Mouse (Mus musculus) limb, embryonic 11.5 days (tissue): ENCODE results near the gene St6galnac4. TPM values are rescaled to one million over a fixed set of nuclear protein-coding genes. Genes with fewer than 3 reads are reported as not detected.
A peak's percentile ranks its signal among the peaks of the same experiment; 100 is the strongest.

Experiments used
- ATAC-seq: fragments of 200-750 bp; cut with Nextera tagmentation; 2 replicates; pipeline ENCODE4 v1.8.0; 2017; ENCODE audit warnings: low read depth; ENCODE audit not compliant: insufficient number of reproducible peaks, low FRiP score, low TSS enrichment
- DNase-seq: peaks from one replicate; pipeline ENCODE4 v3.0.0-alpha.2; 2015; ENCODE audit warnings: low spot score
- H3K27ac ChIP-seq: fragments of 300-500 bp; sonication (generic); replicated peaks from 2 replicates; pipeline ENCODE4 v1.5.1; 2014; ENCODE audit warnings: low read depth, mild to moderate bottlenecking, low read length
- H3K27me3 ChIP-seq: fragments of 300-500 bp; sonication (generic); 2 replicates; pipeline ENCODE4 v1.6.1; 2014; ENCODE audit warnings: mild to moderate bottlenecking, low read length, mixed read lengths; ENCODE audit not compliant: control insufficient read depth, insufficient read depth
- H3K36me3 ChIP-seq: fragments of 300-500 bp; sonication (generic); 2 replicates; pipeline ENCODE4 v1.6.1; 2014; ENCODE audit warnings: mild to moderate bottlenecking, low read length, moderate library complexity, mixed read lengths; ENCODE audit not compliant: control insufficient read depth, insufficient read depth
- H3K4me1 ChIP-seq: fragments of 300-500 bp; sonication (generic); 2 replicates; pipeline ENCODE4 v1.6.1; 2014; ENCODE audit warnings: low read length, mixed read lengths; ENCODE audit not compliant: control insufficient read depth, insufficient read depth
- H3K4me2 ChIP-seq: fragments of 300-500 bp; sonication (generic); 2 replicates; pipeline ENCODE4 v1.6.1; 2014; ENCODE audit warnings: low read depth, mild to moderate bottlenecking, moderate library complexity; ENCODE audit not compliant: severe bottlenecking
- H3K4me3 ChIP-seq: fragments of 300-500 bp; sonication (generic); 2 replicates; pipeline ENCODE4 v1.5.1; 2014; ENCODE audit warnings: low read depth, low read length
- H3K9ac ChIP-seq: fragments of 300-500 bp; sonication (generic); 2 replicates; pipeline ENCODE4 v1.6.1; 2014; ENCODE audit warnings: mild to moderate bottlenecking, low read length
- H3K9me3 ChIP-seq: fragments of 300-500 bp; sonication (generic); 2 replicates; pipeline ENCODE4 v1.6.1; 2016; ENCODE audit warnings: low read length; ENCODE audit not compliant: control insufficient read depth
- WGBS: fragments of 180-500 bp; shearing (Covaris S2); extraction: QIAGEN DNeasy Blood & Tissue Kit; methylation state at CpG from one replicate; pipeline ENCODE4 v1.1.7; 2014; 5-methylcytosine and 5-hydroxymethylcytosine counted together
- polyA plus RNA-seq: library from polyadenylated mRNA; unstranded; fragments of >200 nt; fragmentation: Nextera tagmentation; extraction: Ambion mirVana; gene quantifications from 2 replicates; pipeline ENCODE4 v1.2.1, GENCODE M21; 2014

St6galnac4 gene
- polyA plus RNA-seq, 1 experiment from 2014 or later: 21.2 TPM

DNA sequence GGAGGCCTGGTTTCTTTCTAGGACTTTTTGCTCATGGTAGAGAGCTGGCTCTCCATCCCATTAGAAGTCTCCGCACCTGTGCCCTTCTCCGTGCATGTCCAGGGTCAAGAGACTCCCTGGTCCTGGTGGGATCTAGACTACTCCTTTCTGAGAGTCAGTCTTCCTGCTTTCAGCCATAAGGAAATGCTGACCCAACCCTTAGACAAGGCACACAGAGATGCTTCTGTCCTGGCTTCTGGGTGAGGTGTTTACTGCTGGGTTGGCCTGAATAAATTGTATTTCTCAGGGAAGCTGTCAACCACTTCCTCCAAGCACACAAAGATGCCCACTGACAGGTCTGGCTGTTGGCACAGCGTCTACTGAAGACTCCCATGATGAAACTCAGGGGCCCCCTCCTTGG is 12.5 kb downstream of the St6galnac4 start, which contains the start of gene St6galnac6:
Gene St6galnac6, plus strand, starts transcription at position 301 of the 400 bp plus-strand sequence.
- H3K9me3 ChIP-seq: no peaks in the 10 kb centered on the region
- no peaks in the 10 kb centered on the region for H3K27me3 ChIP-seq
- no peak within 1 kb of the TSS for H3K4me3 ChIP-seq
- no peaks in the 10 kb centered on the region for H3K4me1 ChIP-seq
- H3K27ac ChIP-seq: no peak within 1 kb of the TSS
- H3K9ac ChIP-seq: no peak within 1 kb of the TSS
- 89% methylated on average over 3 of the region's 3 CpGs for WGBS
- no peak within 1 kb of the TSS for H3K4me2 ChIP-seq
- peaks cover 2% of the 10 kb centered on the region; the same call in 1 of the 2 replicates for H3K36me3 ChIP-seq
- ATAC-seq (no peak), DNase-seq (no peak)

DNA sequence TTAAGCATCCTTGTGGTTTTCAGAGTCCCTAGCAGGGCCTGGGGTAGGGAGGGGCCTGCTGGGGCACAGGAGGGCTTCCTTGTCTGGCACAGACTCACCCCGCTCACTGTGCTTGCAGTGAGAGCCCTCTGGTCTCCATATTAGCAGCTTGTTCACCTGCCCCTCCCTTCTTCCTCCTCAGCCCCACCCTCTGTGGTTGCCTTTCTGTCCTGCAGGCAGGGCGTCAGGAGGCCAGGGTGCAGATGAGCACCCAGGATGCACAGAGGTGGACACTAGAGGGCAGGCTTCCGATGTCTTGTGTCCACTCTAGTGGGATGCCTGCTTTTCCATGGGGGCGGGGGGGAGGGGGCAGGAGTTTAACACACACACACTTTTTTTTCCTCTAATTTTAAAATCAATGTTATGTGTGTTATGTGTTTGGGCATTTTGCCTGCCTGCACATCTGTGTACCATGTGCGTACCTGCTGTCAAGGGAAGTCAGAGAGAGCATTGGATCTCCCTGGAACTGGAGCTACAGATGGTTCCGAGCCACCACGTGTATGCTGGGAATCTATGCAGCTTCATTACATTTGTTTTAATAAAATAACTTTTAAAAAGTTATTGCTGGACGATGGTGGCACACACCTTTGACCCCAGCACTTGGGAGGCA is 14.6 kb downstream of the St6galnac4 start:
- no peak overlapping the region for H3K27ac ChIP-seq
- ATAC-seq: no peak; the same call in 1 of the 2 replicates
- H3K9me3 ChIP-seq: no peaks in the 10 kb centered on the region
- H3K4me3 ChIP-seq: no peak overlapping the region
- DNase-seq: peak; percentile 44
- no peaks in the 10 kb centered on the region for H3K4me1 ChIP-seq
- no peak overlapping the region for H3K9ac ChIP-seq
- WGBS: 38% methylated on average over 8 of the region's 8 CpGs
- H3K36me3 ChIP-seq: no peaks in the 10 kb centered on the region
- no peak overlapping the region for H3K4me2 ChIP-seq
- H3K27me3 ChIP-seq: no peaks in the 10 kb centered on the region

DNA sequence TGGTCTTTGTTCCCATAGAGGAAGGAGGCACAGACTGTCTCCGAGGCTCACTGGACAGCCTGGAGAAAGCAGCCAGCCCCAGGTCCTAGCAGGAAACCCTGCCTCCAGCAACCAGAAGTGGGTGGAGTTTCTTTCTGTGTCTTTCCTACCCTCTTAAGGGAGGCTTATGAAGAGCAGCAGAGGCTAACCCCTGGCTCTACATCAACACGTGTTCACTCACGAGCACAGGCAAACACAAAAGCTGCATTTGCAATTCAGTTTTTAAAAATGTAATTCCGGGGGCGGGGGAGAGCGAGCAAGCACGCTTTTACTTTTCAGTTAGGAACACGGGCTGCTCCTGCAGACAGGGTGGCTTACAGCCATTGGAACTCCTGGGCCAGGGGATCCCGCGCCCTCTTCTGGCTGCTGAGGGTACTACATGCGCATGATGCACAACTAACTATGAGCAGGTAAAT is 15.7 kb downstream of the St6galnac4 start:
- H3K36me3 ChIP-seq: no peaks in the 10 kb centered on the region

DNA sequence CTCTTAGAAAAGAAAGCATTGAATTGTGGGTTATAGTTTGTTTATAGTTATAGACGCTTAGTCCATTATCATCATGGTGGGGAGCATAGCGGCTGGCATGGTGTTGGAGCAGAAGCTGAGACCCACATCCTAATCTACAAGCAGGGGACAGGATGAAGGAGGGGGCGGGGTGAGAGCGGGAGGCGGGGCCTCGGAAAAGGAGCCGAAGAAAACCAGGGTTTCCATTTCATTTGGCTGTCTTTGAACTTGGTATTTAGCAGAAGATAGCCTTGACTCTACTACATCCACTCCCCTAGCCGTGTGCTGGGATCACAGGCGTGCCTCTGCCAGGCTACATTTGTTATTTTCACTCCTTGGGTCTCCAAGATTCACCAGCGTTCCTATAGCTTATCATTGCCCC is 17.7 kb downstream of the St6galnac4 start:
- Histone ChIP-seq H3K9ac (no peak overlapping the region), H3K27me3 (no peaks in the 10 kb centered on the region), H3K4me3 (no peak overlapping the region), H3K4me2 (no peak overlapping the region), H3K27ac (no peak overlapping the region), H3K9me3 (no peaks in the 10 kb centered on the region), H3K4me1 (peaks cover 18% of the 10 kb centered on the region), H3K36me3 (no peaks in the 10 kb centered on the region)
- 47% methylated on average over 10 of the region's 10 CpGs for WGBS
- ATAC-seq (no peak), DNase-seq (no peak)

More for the DNA sequence above, 15.7 kb downstream of the St6galnac4 start:
- under 1% methylated on average over 11 of the region's 11 CpGs for WGBS
- peak overlapping the region; percentile 24 for H3K4me3 ChIP-seq
- H3K9ac ChIP-seq: 0 out of 2 replicates have a peak overlapping the region, but pooled peaks have one; percentile 18
- peak overlapping the region; percentile 42 for H3K4me2 ChIP-seq
- peaks cover 4% of the 10 kb centered on the region; the same call in 1 of the 2 replicates for H3K4me1 ChIP-seq
- DNase-seq (peak; percentile 97), ATAC-seq (0 out of 2 replicates have a peak, but pooled peaks have one; percentile 49)
- no peak overlapping the region; the same call in 1 of the 2 replicates for H3K27ac ChIP-seq
- H3K9me3 ChIP-seq: no peaks in the 10 kb centered on the region
- H3K27me3 ChIP-seq: no peaks in the 10 kb centered on the region

DNA sequence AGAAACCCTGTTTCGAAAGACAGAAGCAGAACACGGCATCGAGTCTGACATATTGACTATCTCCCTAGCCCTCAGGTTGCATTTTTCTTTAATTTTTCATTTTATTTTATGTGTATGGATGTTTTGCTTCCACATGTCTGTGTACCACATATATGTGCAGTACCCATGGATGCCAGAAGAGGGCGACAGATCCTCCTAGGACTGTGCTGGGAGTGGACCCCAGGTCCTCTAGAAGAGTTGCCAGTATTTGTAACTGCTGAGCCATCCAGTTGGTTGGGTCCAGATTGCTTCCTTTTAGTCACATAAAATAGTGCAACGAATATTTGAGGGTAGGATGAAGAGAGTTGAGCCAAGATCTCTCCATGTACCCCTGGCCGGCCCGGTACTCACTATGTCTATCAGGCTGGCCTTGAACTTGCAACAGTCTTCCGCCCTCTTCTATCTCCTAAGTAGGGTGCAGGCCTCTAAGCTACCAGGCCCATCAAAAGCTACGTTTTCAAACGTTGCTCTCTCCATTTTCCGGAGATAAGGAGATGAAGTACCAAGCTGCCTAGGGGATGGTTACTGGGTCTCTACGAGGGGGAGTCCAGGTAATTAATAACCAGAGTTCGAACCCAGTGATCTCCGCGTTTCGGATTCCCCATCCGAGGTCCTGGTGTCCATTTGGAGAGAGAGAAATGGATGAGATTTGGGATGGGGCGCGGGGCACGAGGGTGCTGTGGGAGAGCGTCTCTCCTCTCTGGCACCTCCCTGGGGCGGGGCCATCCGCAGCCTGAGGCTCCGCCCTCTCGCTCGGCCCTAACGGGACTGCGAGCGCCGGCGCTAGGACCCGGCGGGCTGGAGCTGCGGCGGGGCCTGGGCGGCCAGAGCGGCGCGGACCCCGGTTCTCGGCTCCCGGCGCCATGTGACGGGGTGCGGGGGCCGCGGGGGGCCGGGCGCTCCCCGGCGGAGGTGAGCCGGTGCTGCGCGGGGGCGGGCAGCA is 19.6 kb downstream of the St6galnac4 start:
- WGBS: 11% methylated on average over 50 of the region's 55 CpGs
- H3K4me1 ChIP-seq: peaks cover 27% of the 10 kb centered on the region
- ATAC-seq (peak; percentile 61; the same call in 1 of the 2 replicates), DNase-seq (peak; percentile 86)
- H3K27me3 ChIP-seq: no peaks in the 10 kb centered on the region
- H3K4me2 ChIP-seq: peak overlapping the region; percentile 84
- no peaks in the 10 kb centered on the region for H3K9me3 ChIP-seq
- H3K9ac ChIP-seq: peak overlapping the region; percentile 79
- H3K27ac ChIP-seq: 0 out of 2 replicates have a peak overlapping the region, but pooled peaks have one; percentile 38
- no peaks in the 10 kb centered on the region for H3K36me3 ChIP-seq
- peak overlapping the region; percentile 72 for H3K4me3 ChIP-seq

DNA sequence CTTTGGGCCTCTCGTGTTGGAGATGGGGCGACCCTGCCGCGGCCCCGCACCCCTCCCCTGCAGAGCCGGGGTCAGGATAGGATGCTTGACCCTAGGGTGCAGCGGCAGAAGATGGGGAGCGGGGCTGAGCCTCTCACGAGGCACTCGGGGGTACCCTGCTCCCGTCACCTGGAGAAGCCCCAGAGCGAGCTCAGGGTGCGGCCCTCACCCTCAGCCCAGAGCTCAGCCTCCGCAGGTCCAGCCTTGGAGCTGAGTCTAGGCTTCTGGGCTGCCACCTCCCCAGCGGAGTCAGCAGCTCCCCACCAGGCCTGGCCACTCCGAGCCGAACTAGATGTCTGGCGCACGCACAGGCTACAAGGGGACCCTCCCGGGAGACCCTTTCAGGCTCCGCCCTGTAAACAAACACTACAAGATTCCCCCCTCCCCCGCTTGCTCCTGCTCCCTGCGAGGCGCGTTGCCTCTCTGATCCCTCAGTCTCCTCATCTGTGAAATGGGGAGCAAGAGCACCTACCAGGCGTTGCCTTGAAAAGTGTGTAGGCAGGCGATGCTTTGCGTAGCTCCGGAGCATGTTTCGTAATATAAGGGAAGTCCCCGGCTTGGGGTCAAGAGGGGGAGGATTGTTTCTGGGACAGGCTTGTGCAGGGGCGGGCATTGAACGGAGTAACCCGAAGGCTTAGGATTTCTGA is 20.5 kb downstream of the St6galnac4 start:
- DNase-seq (peak; percentile 74), ATAC-seq (peak; percentile 37)
- H3K4me2 ChIP-seq: peak overlapping the region; percentile 84
- H3K4me3 ChIP-seq: peak overlapping the region; percentile 72
- peaks cover 27% of the 10 kb centered on the region for H3K4me1 ChIP-seq
- H3K27me3 ChIP-seq: no peaks in the 10 kb centered on the region
- 0 out of 2 replicates have a peak overlapping the region, but pooled peaks have one; percentile 38 for H3K27ac ChIP-seq
- peak overlapping the region; percentile 79 for H3K9ac ChIP-seq
- peaks cover 3% of the 10 kb centered on the region; the same call in 1 of the 2 replicates for H3K36me3 ChIP-seq
- no peaks in the 10 kb centered on the region for H3K9me3 ChIP-seq
- WGBS: 7% methylated on average over 34 of the region's 34 CpGs

DNA sequence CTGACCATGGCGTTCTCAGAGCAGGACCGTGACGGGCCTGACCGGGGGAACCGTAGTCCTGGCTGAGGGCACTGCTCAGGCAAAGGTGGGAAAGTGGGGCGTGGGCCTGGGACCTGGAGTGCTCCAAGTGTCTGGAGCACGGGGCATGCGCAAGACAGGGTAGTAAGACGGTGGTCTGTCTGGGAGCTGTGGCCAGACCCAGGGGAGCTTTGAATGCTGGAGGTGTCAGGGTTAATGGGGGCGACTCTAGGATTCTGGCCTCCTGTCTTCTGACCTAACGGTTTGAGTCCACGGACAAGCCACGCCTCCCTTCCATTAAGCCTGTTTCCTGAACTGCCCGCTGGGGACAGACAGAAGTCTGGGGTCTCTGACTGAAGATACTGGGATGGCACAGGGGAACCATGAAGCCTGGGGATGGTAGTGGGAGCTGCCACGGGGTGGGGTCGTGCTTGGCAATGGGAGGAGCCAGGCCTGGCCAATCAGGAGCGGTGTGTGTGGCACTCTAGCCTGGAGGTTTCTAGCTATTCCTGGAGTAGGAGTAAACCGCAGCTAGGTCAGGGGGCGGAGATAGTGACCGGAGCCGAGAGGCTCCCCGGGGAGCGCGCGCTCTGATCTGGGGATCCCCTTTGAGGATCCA is 21.4 kb downstream of the St6galnac4 start:
- DNase-seq (peak; percentile 73), ATAC-seq (peak; percentile 20; the same call in 1 of the 2 replicates)
- WGBS: 2% methylated on average over 25 of the region's 25 CpGs
- Histone ChIP-seq H3K4me2 (peak overlapping the region; percentile 44), H3K36me3 (peaks cover 3% of the 10 kb centered on the region; the same call in 1 of the 2 replicates), H3K4me1 (peaks cover 27% of the 10 kb centered on the region), H3K27me3 (no peaks in the 10 kb centered on the region), H3K27ac (peak overlapping the region; percentile 39; the same call in 1 of the 2 replicates), H3K9ac (0 out of 2 replicates have a peak overlapping the region, but pooled peaks have one; percentile 4), H3K4me3 (peak overlapping the region; percentile 72), H3K9me3 (no peaks in the 10 kb centered on the region)
